Mouse (Mus musculus) liver (tissue): ENCODE data around the gene Pkp2.
"Not testable (repeated sequence)": the region's sequence is repeated elsewhere in the genome, so short reads cannot be mapped to it uniquely, and the experiment has no call there.

ENCODE experiments used
- DNase-seq: peaks from one replicate; pipeline ENCODE4 v3.0.0-alpha.2; 2020; ENCODE audit warnings: mixed read lengths

Gene Pkp2

GRCm38 (mm10) chr16:16213079-16213760, at the start of gene Pkp2:
Gene Pkp2, plus strand, starts transcription at chr16:16213318.
- peak; percentile 86 for DNase-seq

- DNase-seq, result no peak
These were observed 15.7 kb upstream of the Pkp2 start for GRCm38 (mm10) chr16:16197374-16197773.

- peak; percentile 28 for DNase-seq
These were observed 11.1 kb upstream of the Pkp2 start for GRCm38 (mm10) chr16:16201991-16202390.

- no peak for DNase-seq
These were observed 8.5 kb upstream of the Pkp2 start for GRCm38 (mm10) chr16:16204648-16205047.

GRCm38 (mm10) chr16:16212723-16213078, 417 bp upstream of the Pkp2 start:
- DNase-seq, result no peak

GRCm38 (mm10) chr16:16213761-16214305, 715 bp downstream of the Pkp2 start:
- DNase-seq, result no peak

GRCm38 (mm10) chr16:16215645-16216387, 2.7 kb downstream of the Pkp2 start:
- DNase-seq, result no peak

GRCm38 (mm10) chr16:16216934-16217333, 3.8 kb downstream of the Pkp2 start:
- DNase-seq, result no peak

GRCm38 (mm10) chr16:16219835-16220234, 6.7 kb downstream of the Pkp2 start:
- no peak for DNase-seq

GRCm38 (mm10) chr16:16222651-16223050, 9.5 kb downstream of the Pkp2 start:
- no peak for DNase-seq

- no peak for DNase-seq
These were observed 11.4 kb downstream of the Pkp2 start for GRCm38 (mm10) chr16:16224506-16224924.

GRCm38 (mm10) chr16:16225828-16226227, 12.7 kb downstream of the Pkp2 start:
- no peak for DNase-seq

GRCm38 (mm10) chr16:16230439-16230838, 17.3 kb downstream of the Pkp2 start:
- DNase-seq, result no peak

- no peak for DNase-seq
These were observed 20.8 kb downstream of the Pkp2 start for GRCm38 (mm10) chr16:16233919-16234318.

GRCm38 (mm10) chr16:16236681-16237080, 23.6 kb downstream of the Pkp2 start:
- not testable (repeated sequence) for DNase-seq

GRCm38 (mm10) chr16:16238356-16238755, 25.2 kb downstream of the Pkp2 start:
- no peak for DNase-seq

GRCm38 (mm10) chr16:16244711-16245110, 31.6 kb downstream of the Pkp2 start:
- DNase-seq, result no peak

GRCm38 (mm10) chr16:16250470-16250869, 37.4 kb downstream of the Pkp2 start:
- no peak for DNase-seq

- DNase-seq, result no peak
These were observed 40.4 kb downstream of the Pkp2 start for GRCm38 (mm10) chr16:16253326-16254074.

GRCm38 (mm10) chr16:16255217-16255616, 42.1 kb downstream of the Pkp2 start:
- DNase-seq, result no peak

GRCm38 (mm10) chr16:16255874-16256273, 42.8 kb downstream of the Pkp2 start:
- no peak for DNase-seq

GRCm38 (mm10) chr16:16256672-16257071, 43.6 kb downstream of the Pkp2 start:
- no peak for DNase-seq

GRCm38 (mm10) chr16:16260882-16261281, 47.8 kb downstream of the Pkp2 start:
- DNase-seq, result no peak
